Comparison of ENCODE assay signal across 23 mouse cellular contexts in genomic region chr9:69678634-69679033, GRCm38 (mm10).
"Had no signal": no experiment of that assay in that cellular context is flagged by ENCODE, and none has a peak within 500 bp of the region (broad histone marks: within the 10 kb centered on the region; RNA-seq: fewer than 3 reads in every experiment).

No protein-coding gene starts in this region.

- H3K4me2 ChIP-seq: heart, embryonic 11.5 days; heart, embryonic 13.5 days; heart, embryonic 15.5 days; hindbrain, embryonic 13.5 days; hindbrain, embryonic 15.5 days; kidney, embryonic 15.5 days; limb, embryonic 12.5 days; liver, embryonic 11.5 days; liver, embryonic 13.5 days had no signal

- H3K9ac ChIP-seq: heart, embryonic 13.5 days; heart, embryonic 15.5 days; hindbrain, embryonic 13.5 days; hindbrain, embryonic 15.5 days; kidney, embryonic 15.5 days; limb, embryonic 12.5 days; liver, embryonic 13.5 days had no signal

- H3K27me3 ChIP-seq: hindbrain, embryonic 15.5 days had no signal

- ATAC-seq: hindbrain, postnatal 0 days; intestine, embryonic 16.5 days had no signal

- H3K27ac ChIP-seq: heart, adult 2 months; heart, embryonic 13.5 days; heart, embryonic 15.5 days; hindbrain, embryonic 13.5 days; hindbrain, embryonic 15.5 days; hindbrain, postnatal 0 days; kidney, embryonic 15.5 days; kidney, postnatal 0 days; left cerebral cortex, adult 2 months; limb, embryonic 10.5 days; limb, embryonic 12.5 days; liver, embryonic 13.5 days had no signal

- H3K36me3 ChIP-seq: heart, embryonic 13.5 days; heart, embryonic 15.5 days; hindbrain, embryonic 13.5 days; hindbrain, embryonic 15.5 days; kidney, embryonic 15.5 days; limb, embryonic 10.5 days; limb, embryonic 12.5 days; liver, embryonic 13.5 days had no signal

- H3K4me1 ChIP-seq: heart, embryonic 13.5 days; heart, embryonic 15.5 days; hindbrain, embryonic 15.5 days; liver, embryonic 13.5 days had no signal

- H3K4me3 ChIP-seq: heart, adult 2 months; heart, embryonic 13.5 days; heart, embryonic 15.5 days; hindbrain, embryonic 13.5 days; hindbrain, embryonic 15.5 days; kidney, embryonic 15.5 days; left cerebral cortex, adult 2 months; limb, embryonic 10.5 days; limb, embryonic 12.5 days; liver, embryonic 13.5 days had no signal

- DNase-seq: gastrocnemius, postnatal 14 days; gastrocnemius, postnatal 36 days; heart, adult 11 months; heart, adult 2 months; heart, postnatal 14 days; heart, postnatal 36 days; kidney, postnatal 14 days; layer of hippocampus, adult 9-11 months; liver; liver, embryonic 13.5 days had no signal

- H3K9me3 ChIP-seq: heart, embryonic 13.5 days; heart, embryonic 15.5 days; hindbrain, embryonic 13.5 days; hindbrain, embryonic 15.5 days; kidney, embryonic 15.5 days; limb, embryonic 10.5 days; liver, embryonic 13.5 days had no signal
